Mouse (Mus musculus): ENCODE measurements around the gene Mfsd5.

GRCm38 (mm10) chr15:102240607-102241006 lies 38.6 kb upstream of the Mfsd5 start:
- TF ChIP-seq CTCF (IDR thresholded peaks at IDR 0.05; ENCODE audit: extremely low read depth, insufficient read depth, insufficient read length, insufficient replicate concordance) (no peak), POLR2A (IDR thresholded peaks at IDR 0.05; ENCODE audit: low read depth, low read length) (no peak)
